In genomic region chr10:26322344-26323051, GRCm38 (mm10) we compare ENCODE assay signal across 15 mouse cellular contexts. TPM values are rescaled to one million over a fixed set of nuclear protein-coding genes. Genes with fewer than 3 reads are reported as not detected.
DNase-seq lines count a peak whose midpoint lies in the region; TF ChIP-seq lines count a peak whose summit lies in the region.
"Had no signal": no experiment of that assay in that cellular context is flagged by ENCODE, and none has a peak within 500 bp of the region (broad histone marks: within the 10 kb centered on the region; RNA-seq: fewer than 3 reads in every experiment).

No protein-coding gene starts in this region.

- H3K27me3 ChIP-seq in E14TG2a.4 (ENCODE audit: insufficient read depth, low read length), result no peaks in the 10 kb centered on the region
- no peaks in the 10 kb centered on the region for H3K27me3 ChIP-seq in thymus, adult 2 months (ENCODE audit: control insufficient read depth, insufficient read depth, low read length)
- H3K27me3 ChIP-seq: kidney, embryonic 15.5 days had no signal

- peak; percentile 46 for TF ChIP-seq CTCF in layer of hippocampus, adult 2 months (conservative IDR thresholded peaks at IDR 0.05)
- TF ChIP-seq CTCF in E14TG2a.4 (conservative IDR thresholded peaks at IDR 0.05; ENCODE audit: low read length), result peak; percentile 54
- 0 out of 2 replicates have a peak, but pooled peaks have one; percentile 8 for TF ChIP-seq CTCF in cortical plate, adult 2 months (IDR thresholded peaks at IDR 0.05; ENCODE audit: extremely low read depth, insufficient read depth, low read length)
- TF ChIP-seq CTCF in thymus, adult 2 months (IDR thresholded peaks at IDR 0.05; ENCODE audit: borderline replicate concordance, control insufficient read depth, extremely low read depth, insufficient read depth, low read length, poor library complexity), result no peak

- no peak for DNase-seq in layer of hippocampus, adult 2 months (ENCODE audit: low spot score in 2 of 2)
- no peak for DNase-seq in layer of hippocampus, postnatal 36 days
- peak; percentile 63 for DNase-seq in thymus, adult 2 months
- no peak for DNase-seq in adrenal gland, adult (ENCODE audit: inconsistent age in 2 of 2, low spot score in 1 of 2)
- no peak for DNase-seq in urinary bladder, postnatal 4 days (ENCODE audit: low spot score in 2 of 2)
- no peak for DNase-seq in embryo, embryonic 10 days (ENCODE audit: low spot score)
- DNase-seq: adrenal gland, adult 2 months; gastrocnemius, postnatal 36 days; heart, postnatal 4 days; layer of hippocampus, adult 9-11 months had no signal

- 38% methylated on average over 7 of the region's 7 CpGs for WGBS in thymus, adult 2 months

- no peak overlapping the region for H3K27ac ChIP-seq in layer of hippocampus, adult 2 months
- no peak overlapping the region for H3K27ac ChIP-seq in cortical plate, adult 2 months (ENCODE audit: insufficient read depth, low read length)
- no peak overlapping the region for H3K27ac ChIP-seq in thymus, adult 2 months (ENCODE audit: control insufficient read depth, insufficient read depth, low read length)
- H3K27ac ChIP-seq: embryonic facial prominence, embryonic 10.5 days; forebrain, embryonic 10.5 days; kidney, embryonic 15.5 days had no signal

- H3K9me3 ChIP-seq in E14TG2a.4 (ENCODE audit: low read length), result no peaks in the 10 kb centered on the region
- H3K9me3 ChIP-seq: embryonic facial prominence, embryonic 10.5 days; forebrain, embryonic 10.5 days; kidney, embryonic 15.5 days had no signal

- H3K36me3 ChIP-seq in E14TG2a.4 (ENCODE audit: insufficient read depth, low read length), result no peaks in the 10 kb centered on the region
- peaks cover 7% of the 10 kb centered on the region for H3K36me3 ChIP-seq in thymus, adult 2 months (ENCODE audit: control insufficient read depth, insufficient read depth, low read length)

- no peak overlapping the region for H3K4me3 ChIP-seq in layer of hippocampus, adult 2 months
- no peak overlapping the region for H3K4me3 ChIP-seq in E14TG2a.4 (replicated peaks; ENCODE audit: low read length)
- H3K4me3 ChIP-seq in cortical plate, adult 2 months (ENCODE audit: insufficient read depth, low read length), result no peak overlapping the region
- no peak overlapping the region for H3K4me3 ChIP-seq in thymus, adult 2 months (ENCODE audit: control insufficient read depth, insufficient read depth, low read length)
- H3K4me3 ChIP-seq: embryonic facial prominence, embryonic 10.5 days; forebrain, embryonic 10.5 days; kidney, embryonic 15.5 days had no signal

- H3K4me1 ChIP-seq in E14TG2a.4 (replicated peaks; ENCODE audit: low read depth, low read length), result peaks cover 6% of the 10 kb centered on the region
- H3K4me1 ChIP-seq in cortical plate, adult 2 months (ENCODE audit: control insufficient read depth, insufficient read depth, low read length), result no peaks in the 10 kb centered on the region
- peaks cover 21% of the 10 kb centered on the region for H3K4me1 ChIP-seq in thymus, adult 2 months (replicated peaks; ENCODE audit: control insufficient read depth, insufficient read depth, low read length)
- H3K4me1 ChIP-seq: embryonic facial prominence, embryonic 10.5 days; kidney, embryonic 15.5 days had no signal

- no peak for TF ChIP-seq POLR2A in cortical plate, adult 2 months (IDR thresholded peaks at IDR 0.05; ENCODE audit: extremely low read depth, insufficient read depth, low read length)
- no peak for TF ChIP-seq POLR2A in thymus, adult 2 months (IDR thresholded peaks at IDR 0.05; ENCODE audit: control insufficient read depth, extremely low read depth, insufficient read depth, low read length, poor library complexity)

RNA-seq across cellular contexts. Expression of gene L3mbtl3, which starts 53.3 kb away (rescaled TPM):
- total RNA-seq in layer of hippocampus, adult 2 months (2021), result 10 to 100 TPM; 18.3 to 19.0 TPM
- 10 to 100 TPM; 19.4 to 21.7 TPM for total RNA-seq in layer of hippocampus, postnatal 36 days (2021)
- polyA plus RNA-seq in cortical plate, adult 2 months (2012; rRNA removed), result 15.6 and 15.7 TPM in 2 replicates
- polyA plus RNA-seq in thymus, adult 2 months (2012; rRNA removed), result 12.3 and 13.8 TPM in 2 replicates
